Comparison of ENCODE assay signal across 22 mouse cellular contexts in genomic region chr2:120030380-120030779, GRCm38 (mm10). TPM values are rescaled to one million over a fixed set of nuclear protein-coding genes. Genes with fewer than 3 reads are reported as not detected.
DNase-seq lines count a peak whose midpoint lies in the region; ATAC-seq lines count a peak whose summit lies in the region.
"Had no signal": no experiment of that assay in that cellular context is flagged by ENCODE, and none has a peak within 500 bp of the region (broad histone marks: within the 10 kb centered on the region; RNA-seq: fewer than 3 reads in every experiment).

No protein-coding gene starts in this region.

- DNase-seq in lung, postnatal 25 days (ENCODE audit: low spot score), result no peak
- no peak for DNase-seq in layer of hippocampus, adult 9-10 months (ENCODE audit: low spot score)
- DNase-seq in embryo, embryonic 10 days (ENCODE audit: low spot score), result no peak
- DNase-seq: adrenal gland, adult 2 months; adrenal gland, postnatal 25 days; cerebellum, adult 2 months; cerebellum, postnatal 10 days; embryo, embryonic 11 days; gastrocnemius, adult 2 months; gastrocnemius, postnatal 25 days; heart, postnatal 36 days had no signal

- H3K4me1 ChIP-seq in lung, embryonic 16.5 days (replicated peaks; ENCODE audit: control insufficient read depth, insufficient read depth, low read length), result peaks cover 34% of the 10 kb centered on the region
- peaks cover 42% of the 10 kb centered on the region for H3K4me1 ChIP-seq in liver, embryonic 12.5 days
- peaks cover 19% of the 10 kb centered on the region for H3K4me1 ChIP-seq in liver, embryonic 16.5 days (ENCODE audit: control insufficient read depth, low read depth, low read length)
- peaks cover 10% of the 10 kb centered on the region for H3K4me1 ChIP-seq in intestine, embryonic 16.5 days (ENCODE audit: control insufficient read depth, insufficient read depth, low read length)

- H3K4me3 ChIP-seq in lung, embryonic 16.5 days (ENCODE audit: low read length), result no peak overlapping the region
- no peak overlapping the region for H3K4me3 ChIP-seq in liver, embryonic 12.5 days
- no peak overlapping the region for H3K4me3 ChIP-seq in liver, embryonic 16.5 days (ENCODE audit: low read depth, low read length)
- H3K4me3 ChIP-seq in intestine, embryonic 16.5 days (ENCODE audit: low read length), result no peak overlapping the region
- H3K4me3 ChIP-seq: embryonic facial prominence, embryonic 15.5 days; erythroblast, embryonic 14.5 days; forebrain, embryonic 10.5 days; gastrocnemius, adult 2 months; heart, embryonic 13.5 days; hindbrain, embryonic 13.5 days had no signal

- H3K4me2 ChIP-seq in lung, embryonic 16.5 days (ENCODE audit: low read depth, low read length), result no peak overlapping the region
- H3K4me2 ChIP-seq in liver, embryonic 12.5 days, result peak overlapping the region; percentile 12; the same call in 1 of the 2 replicates
- H3K4me2 ChIP-seq in liver, embryonic 16.5 days (ENCODE audit: low read depth, low read length), result no peak overlapping the region
- no peak overlapping the region for H3K4me2 ChIP-seq in intestine, embryonic 16.5 days (ENCODE audit: low read depth, low read length)
- H3K4me2 ChIP-seq: embryonic facial prominence, embryonic 15.5 days; heart, embryonic 13.5 days; hindbrain, embryonic 13.5 days had no signal

- no peaks in the 10 kb centered on the region for H3K9me3 ChIP-seq in lung, embryonic 16.5 days (ENCODE audit: control insufficient read depth, low read length)
- H3K9me3 ChIP-seq in liver, embryonic 12.5 days (replicated peaks), result no peaks in the 10 kb centered on the region
- H3K9me3 ChIP-seq in liver, embryonic 16.5 days (replicated peaks; ENCODE audit: control insufficient read depth, low read length), result no peaks in the 10 kb centered on the region
- H3K9me3 ChIP-seq in intestine, embryonic 16.5 days (ENCODE audit: control insufficient read depth, low read length), result no peaks in the 10 kb centered on the region
- H3K9me3 ChIP-seq: embryonic facial prominence, embryonic 15.5 days; forebrain, embryonic 10.5 days; heart, embryonic 13.5 days; hindbrain, embryonic 13.5 days had no signal

- H3K36me3 ChIP-seq in lung, embryonic 16.5 days (ENCODE audit: control insufficient read depth, insufficient read depth, low read length), result peaks cover 5% of the 10 kb centered on the region; the same call in 1 of the 2 replicates
- H3K36me3 ChIP-seq in liver, embryonic 12.5 days, result peaks cover 40% of the 10 kb centered on the region
- H3K36me3 ChIP-seq in liver, embryonic 16.5 days (ENCODE audit: control insufficient read depth, insufficient read depth), result no peaks in the 10 kb centered on the region; the same call in 1 of the 2 replicates
- H3K36me3 ChIP-seq in intestine, embryonic 16.5 days (ENCODE audit: control insufficient read depth, insufficient read depth, low read length), result peaks cover 10% of the 10 kb centered on the region

- WGBS in lung, embryonic 16.5 days, result 68% methylated on average over 8 of the region's 8 CpGs
- 45% methylated on average over 8 of the region's 8 CpGs for WGBS in liver, embryonic 12.5 days (ENCODE audit: insufficient replicate concordance)
- WGBS in liver, embryonic 16.5 days (ENCODE audit: insufficient replicate concordance), result 45% methylated on average over 8 of the region's 8 CpGs
- WGBS in intestine, embryonic 16.5 days, result 84% methylated on average over 8 of the region's 8 CpGs

- peak; percentile 19; the same call in 1 of the 2 replicates for ATAC-seq in lung, embryonic 16.5 days (ENCODE audit: low read depth)
- peak; percentile 55 for ATAC-seq in liver, embryonic 12.5 days
- ATAC-seq in liver, embryonic 16.5 days (ENCODE audit: low read depth), result peak; percentile 25; the same call in 1 of the 2 replicates
- ATAC-seq in intestine, embryonic 16.5 days, result no peak
- ATAC-seq: forebrain, embryonic 14.5 days had no signal

- H3K27me3 ChIP-seq in lung, embryonic 16.5 days (ENCODE audit: control insufficient read depth, insufficient read depth, low read depth, low read length), result no peaks in the 10 kb centered on the region
- H3K27me3 ChIP-seq in liver, embryonic 12.5 days (replicated peaks), result no peaks in the 10 kb centered on the region
- H3K27me3 ChIP-seq in liver, embryonic 16.5 days (ENCODE audit: control insufficient read depth, insufficient read depth, low read depth, low read length), result no peaks in the 10 kb centered on the region
- no peaks in the 10 kb centered on the region for H3K27me3 ChIP-seq in intestine, embryonic 16.5 days (replicated peaks; ENCODE audit: control insufficient read depth, insufficient read depth, low read length)
- H3K27me3 ChIP-seq: CH12.LX; embryonic facial prominence, embryonic 15.5 days; heart, embryonic 13.5 days; hindbrain, embryonic 13.5 days had no signal

- no peak overlapping the region for H3K27ac ChIP-seq in lung, embryonic 16.5 days (ENCODE audit: low read length)
- no peak overlapping the region; the same call in 1 of the 2 replicates for H3K27ac ChIP-seq in liver, embryonic 12.5 days
- no peak overlapping the region for H3K27ac ChIP-seq in liver, embryonic 16.5 days (ENCODE audit: low read length)
- no peak overlapping the region for H3K27ac ChIP-seq in intestine, embryonic 16.5 days (ENCODE audit: low read length)
- H3K27ac ChIP-seq: embryonic facial prominence, embryonic 15.5 days; forebrain, embryonic 10.5 days; gastrocnemius, adult 2 months; heart, embryonic 13.5 days; hindbrain, embryonic 13.5 days had no signal

- no peak overlapping the region for H3K9ac ChIP-seq in lung, embryonic 16.5 days (ENCODE audit: low read length)
- no peak overlapping the region for H3K9ac ChIP-seq in liver, embryonic 12.5 days
- H3K9ac ChIP-seq in liver, embryonic 16.5 days (ENCODE audit: low read depth, low read length), result no peak overlapping the region
- H3K9ac ChIP-seq in intestine, embryonic 16.5 days (ENCODE audit: low read depth, low read length), result no peak overlapping the region
- H3K9ac ChIP-seq: embryonic facial prominence, embryonic 15.5 days; heart, embryonic 13.5 days; hindbrain, embryonic 13.5 days had no signal

RNA-seq across cellular contexts. Expression of gene Pla2g4b, which starts 2.8 kb away (rescaled TPM):
- polyA plus RNA-seq in lung, embryonic 16.5 days (2015; fragmentation: Nextera tagmentation; extraction: Ambion mirVana), result 1.1 and 1.4 TPM in 2 replicates
- polyA plus RNA-seq in liver, embryonic 12.5 days (2016; fragmentation: Nextera tagmentation; extraction: Ambion mirVana), result 0.56 and 0.73 TPM in 2 replicates
- 0.13 and 0.36 TPM in 2 replicates for polyA plus RNA-seq in liver, embryonic 16.5 days (2015; fragmentation: Nextera tagmentation; extraction: Ambion mirVana)
- polyA plus RNA-seq in intestine, embryonic 16.5 days (2015; fragmentation: Nextera tagmentation; extraction: Ambion mirVana), result 0.49 and 0.94 TPM in 2 replicates

RNA-seq across cellular contexts. Expression of gene Gm28042, which starts 3.1 kb away (rescaled TPM):
- 2.3 and 4.3 TPM in 2 replicates for polyA plus RNA-seq in lung, embryonic 16.5 days (2015; fragmentation: Nextera tagmentation; extraction: Ambion mirVana)
- polyA plus RNA-seq in liver, embryonic 12.5 days (2016; fragmentation: Nextera tagmentation; extraction: Ambion mirVana), result 0.86 and 2.0 TPM in 2 replicates
- polyA plus RNA-seq in liver, embryonic 16.5 days (2015; fragmentation: Nextera tagmentation; extraction: Ambion mirVana), result 0.56 and 1.1 TPM in 2 replicates
- 2.4 and 3.8 TPM in 2 replicates for polyA plus RNA-seq in intestine, embryonic 16.5 days (2015; fragmentation: Nextera tagmentation; extraction: Ambion mirVana)

RNA-seq across cellular contexts. Expression of gene Jmjd7, which starts 3.1 kb away (rescaled TPM):
- polyA plus RNA-seq in lung, embryonic 16.5 days (2015; fragmentation: Nextera tagmentation; extraction: Ambion mirVana), result 21.2 and 22.9 TPM in 2 replicates
- polyA plus RNA-seq in liver, embryonic 12.5 days (2016; fragmentation: Nextera tagmentation; extraction: Ambion mirVana), result 8.5 and 9.7 TPM in 2 replicates
- polyA plus RNA-seq in liver, embryonic 16.5 days (2015; fragmentation: Nextera tagmentation; extraction: Ambion mirVana), result 3.9 and 4.0 TPM in 2 replicates
- polyA plus RNA-seq in intestine, embryonic 16.5 days (2015; fragmentation: Nextera tagmentation; extraction: Ambion mirVana), result 16.1 and 17.4 TPM in 2 replicates

RNA-seq across cellular contexts. Expression of gene Mapkbp1, which starts 57.9 kb away (rescaled TPM):
- polyA plus RNA-seq in lung, embryonic 16.5 days (2015; fragmentation: Nextera tagmentation; extraction: Ambion mirVana), result 3.4 and 3.5 TPM in 2 replicates
- 0.63 and 0.96 TPM in 2 replicates for polyA plus RNA-seq in liver, embryonic 12.5 days (2016; fragmentation: Nextera tagmentation; extraction: Ambion mirVana)
- polyA plus RNA-seq in liver, embryonic 16.5 days (2015; fragmentation: Nextera tagmentation; extraction: Ambion mirVana), result 0.19 and 0.25 TPM in 2 replicates
- polyA plus RNA-seq in intestine, embryonic 16.5 days (2015; fragmentation: Nextera tagmentation; extraction: Ambion mirVana), result 2.0 and 2.4 TPM in 2 replicates
